Mouse (Mus musculus) heart, embryonic 10.5 days (tissue): Measurements from ENCODE around the gene Acyp1. TPM values are rescaled to one million over a fixed set of nuclear protein-coding genes. Genes with fewer than 3 reads are reported as not detected.

Experiments
- DNase-seq: peaks from one replicate; pipeline ENCODE4 v3.0.0-alpha.2; 2017; ENCODE audit warnings: low spot score
- H3K27ac ChIP-seq: fragments of 300-500 bp; sonication (generic); 2 replicates; pipeline ENCODE4 v1.5.1; 2016; ENCODE audit warnings: mild to moderate bottlenecking
- H3K27me3 ChIP-seq: fragments of 300-500 bp; sonication (generic); 2 replicates; pipeline ENCODE4 v1.6.1; 2016; ENCODE audit warnings: mild to moderate bottlenecking; ENCODE audit not compliant: poor library complexity, insufficient read depth, severe bottlenecking
- H3K36me3 ChIP-seq: fragments of 300-500 bp; sonication (generic); 2 replicates; pipeline ENCODE4 v1.6.1; 2016; ENCODE audit warnings: mild to moderate bottlenecking, moderate library complexity
- H3K4me1 ChIP-seq: fragments of 300-500 bp; sonication (generic); 2 replicates; pipeline ENCODE4 v1.6.1; 2016; ENCODE audit warnings: mild to moderate bottlenecking
- H3K4me3 ChIP-seq: fragments of 300-500 bp; sonication (generic); 2 replicates; pipeline ENCODE4 v1.5.1; 2016; ENCODE audit warnings: mild to moderate bottlenecking, moderate library complexity
- H3K9me3 ChIP-seq: fragments of 300-500 bp; sonication (generic); 2 replicates; pipeline ENCODE4 v1.6.1; 2016; ENCODE audit warnings: mild to moderate bottlenecking, moderate library complexity
- WGBS: fragments of 180-500 bp; shearing (Covaris S2); methylation state at CpG from one replicate; pipeline ENCODE4 v1.1.7; 2016; 5-methylcytosine and 5-hydroxymethylcytosine counted together
- microRNA-seq: library from miRNA; unstranded; fragments of <30 nt; microRNA quantifications from one replicate; pipeline ENCODE4, GENCODE M21; 2017
- polyA plus RNA-seq: library from polyadenylated mRNA; unstranded; fragments of >200 nt; fragmentation: Nextera tagmentation; extraction: Ambion mirVana; gene quantifications from 2 replicates; pipeline ENCODE4 v1.2.1, GENCODE M21; 2016

The Acyp1 gene
- polyA plus RNA-seq, 1 experiment from 2014 or later: 65.3 TPM

- no peak overlapping the region for H3K4me3 ChIP-seq
- H3K4me1 ChIP-seq: no peaks in the 10 kb centered on the region
- no peaks in the 10 kb centered on the region for H3K27me3 ChIP-seq
- no peak overlapping the region for H3K27ac ChIP-seq
- DNase-seq: no peak
- H3K36me3 ChIP-seq: peaks cover 2% of the 10 kb centered on the region; the same call in 1 of the 2 replicates
- WGBS: 82% methylated on average over 5 of the region's 5 CpGs
- no peaks in the 10 kb centered on the region for H3K9me3 ChIP-seq
Measured at GRCm38 (mm10) chr12:85263190-85263589, 25.0 kb downstream of the Acyp1 start.

DNA sequence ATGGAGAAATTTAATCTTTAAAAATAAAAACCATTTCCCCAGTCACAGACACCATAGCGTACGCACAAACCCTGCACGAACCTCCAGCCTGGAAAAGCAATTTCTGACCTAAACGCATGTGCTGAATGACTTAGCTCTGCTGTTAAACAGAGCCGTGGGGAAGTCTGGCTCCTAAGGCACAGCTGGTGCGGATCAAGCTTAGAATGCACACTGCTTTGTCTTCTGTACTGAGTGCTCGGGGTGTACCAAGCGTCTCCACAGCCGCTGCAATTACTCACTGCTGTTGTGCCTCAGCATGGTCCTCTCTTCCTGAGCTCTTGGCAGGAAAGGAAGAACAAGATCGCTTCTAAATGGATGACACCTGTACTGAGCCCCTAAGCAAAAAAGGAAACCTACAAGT, 25.7 kb downstream of the Acyp1 start:
- Histone ChIP-seq H3K4me3 (no peak overlapping the region), H3K4me1 (no peaks in the 10 kb centered on the region), H3K27ac (no peak overlapping the region), H3K36me3 (peaks cover 5% of the 10 kb centered on the region; the same call in 1 of the 2 replicates), H3K9me3 (no peaks in the 10 kb centered on the region), H3K27me3 (no peaks in the 10 kb centered on the region)
- DNase-seq: no peak
- 67% methylated on average over 10 of the region's 10 CpGs for WGBS

DNA sequence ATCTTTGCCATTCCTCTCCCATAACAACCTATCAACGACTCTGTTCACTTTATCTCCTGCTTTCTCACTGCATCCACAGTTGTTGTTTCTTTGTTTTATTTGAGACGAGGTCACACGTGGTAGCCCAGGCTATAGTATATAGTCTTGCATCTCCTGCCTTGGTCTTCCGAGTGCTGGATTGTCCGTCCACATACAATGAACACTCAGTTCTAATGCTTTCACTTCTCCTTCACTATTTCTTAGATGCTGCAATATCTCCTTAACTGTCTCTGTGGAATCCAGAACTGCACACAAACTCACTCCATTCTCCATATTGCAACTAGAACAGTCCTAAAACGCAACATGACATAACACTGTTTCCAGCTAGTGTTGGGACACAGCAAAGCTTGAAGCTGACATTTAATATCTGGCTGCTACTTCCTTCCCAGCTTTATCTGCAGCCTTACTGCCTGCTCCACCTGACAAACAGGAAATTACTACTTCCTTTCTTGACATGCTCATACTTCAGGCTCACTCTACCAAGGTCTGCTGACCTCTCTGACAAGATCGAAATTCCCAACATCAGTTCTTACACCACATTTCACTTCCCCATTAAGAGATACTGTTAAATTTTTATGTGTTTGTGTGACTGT, 31.1 kb downstream of the Acyp1 start:
- no peaks in the 10 kb centered on the region for H3K9me3 ChIP-seq
- H3K36me3 ChIP-seq: peaks cover 5% of the 10 kb centered on the region; the same call in 1 of the 2 replicates
- DNase-seq: no peak
- H3K27ac ChIP-seq: peak overlapping the region; percentile 44; the same call in 1 of the 2 replicates
- 60% methylated on average over 7 of the region's 7 CpGs for WGBS
- H3K4me1 ChIP-seq: no peaks in the 10 kb centered on the region
- H3K4me3 ChIP-seq: no peak overlapping the region
- no peaks in the 10 kb centered on the region for H3K27me3 ChIP-seq

- Histone ChIP-seq H3K27me3 (no peaks in the 10 kb centered on the region), H3K4me3 (no peak overlapping the region), H3K27ac (peak overlapping the region; percentile 69), H3K36me3 (peaks cover 5% of the 10 kb centered on the region; the same call in 1 of the 2 replicates), H3K9me3 (no peaks in the 10 kb centered on the region), H3K4me1 (no peaks in the 10 kb centered on the region)
- 58% methylated on average over 7 of the region's 7 CpGs for whole genome bisulfite sequencing
- no peak for DNase-seq
Measured at GRCm38 (mm10) chr12:85256074-85256751, 32.0 kb downstream of the Acyp1 start.

DNA sequence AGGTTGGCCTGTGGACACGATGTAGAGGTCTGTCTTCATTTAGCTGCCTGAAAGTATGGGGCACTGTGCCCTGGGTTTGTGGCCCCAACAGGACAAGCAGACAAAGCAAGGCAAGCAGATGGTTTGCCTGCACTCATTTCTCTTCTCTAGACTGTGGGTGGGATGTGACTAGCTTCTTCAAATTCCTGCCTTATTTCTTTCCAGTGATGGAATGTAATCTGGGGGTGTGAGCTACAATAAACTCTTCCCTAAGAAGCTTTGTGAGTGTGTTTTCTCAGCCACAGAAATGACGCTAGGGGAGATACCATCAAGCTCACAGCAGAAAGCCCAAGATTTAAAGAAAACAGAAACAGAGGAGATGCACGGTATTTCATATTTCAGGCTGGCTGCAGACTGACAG, 36.2 kb downstream of the Acyp1 start:
- Histone ChIP-seq H3K4me1 (no peaks in the 10 kb centered on the region), H3K27me3 (no peaks in the 10 kb centered on the region), H3K4me3 (no peak overlapping the region), H3K9me3 (no peaks in the 10 kb centered on the region), H3K27ac (no peak overlapping the region), H3K36me3 (peaks cover 14% of the 10 kb centered on the region)
- DNase-seq: no peak
- WGBS: 72% methylated on average over 3 of the region's 3 CpGs

- Histone ChIP-seq H3K4me3 (no peak overlapping the region), H3K27ac (no peak overlapping the region), H3K9me3 (no peaks in the 10 kb centered on the region), H3K4me1 (peaks cover 8% of the 10 kb centered on the region), H3K27me3 (no peaks in the 10 kb centered on the region), H3K36me3 (no peaks in the 10 kb centered on the region)
- DNase-seq: no peak
- WGBS: 92% methylated on average over 5 of the region's 5 CpGs
Measured at GRCm38 (mm10) chr12:85237553-85237952, 50.7 kb downstream of the Acyp1 start.

- Histone ChIP-seq H3K36me3 (0 out of 2 replicates have a peak, but pooled peaks cover 2% of the 10 kb centered on the region), H3K27ac (no peak overlapping the region), H3K4me1 (peaks cover 4% of the 10 kb centered on the region; the same call in 1 of the 2 replicates), H3K4me3 (no peak overlapping the region), H3K27me3 (no peaks in the 10 kb centered on the region), H3K9me3 (no peaks in the 10 kb centered on the region)
- WGBS: 82% methylated on average over 21 of the region's 21 CpGs
- DNase-seq: no peak
Measured at GRCm38 (mm10) chr12:85233376-85234358, 54.6 kb downstream of the Acyp1 start.

GRCm38 (mm10) chr12:85227876-85228599, 60.2 kb downstream of the Acyp1 start:
- Histone ChIP-seq H3K36me3 (peaks cover 42% of the 10 kb centered on the region), H3K9me3 (no peaks in the 10 kb centered on the region), H3K4me1 (peaks cover 20% of the 10 kb centered on the region), H3K27ac (peak overlapping the region; percentile 39), H3K27me3 (no peaks in the 10 kb centered on the region), H3K4me3 (no peak overlapping the region)
- 48% methylated on average over 15 of the region's 15 CpGs for WGBS
- no peak for DNase-seq

GRCm38 (mm10) chr12:85227227-85227626, 61.0 kb downstream of the Acyp1 start:
- Histone ChIP-seq H3K36me3 (peaks cover 50% of the 10 kb centered on the region), H3K27ac (no peak overlapping the region), H3K9me3 (no peaks in the 10 kb centered on the region), H3K4me3 (no peak overlapping the region), H3K4me1 (peaks cover 20% of the 10 kb centered on the region), H3K27me3 (no peaks in the 10 kb centered on the region)
- 45% methylated on average over 7 of the region's 7 CpGs for WGBS
- no peak for DNase-seq

Small RNA genes lying within 50 kb of the gene (microRNA-seq; reads per million reads assigned to microRNA genes)
- not detected for gene Mir6938

Other genes with a start within 250 kb of the Acyp1 start
- gene Prox2, start 177.7 kb downstream of the Acyp1 start, polyA plus RNA-seq: 1.9 and 2.6 TPM in 2 replicates
- 162 and 217 TPM in 2 replicates for gene Dlst, start 177.6 kb downstream of the Acyp1 start, polyA plus RNA-seq
- 1.4 and 1.5 TPM in 2 replicates for gene Rps6kl1, start 137.2 kb downstream of the Acyp1 start, polyA plus RNA-seq
- gene Pgf, start 110.6 kb downstream of the Acyp1 start, polyA plus RNA-seq: 9.3 and 13.6 TPM in 2 replicates
- 71.5 and 91.3 TPM in 2 replicates for gene Eif2b2, start 69.0 kb downstream of the Acyp1 start, polyA plus RNA-seq
- gene Mlh3, start 17.8 kb downstream of the Acyp1 start, polyA plus RNA-seq: 6.8 and 7.0 TPM in 2 replicates
- 0.82 and 0.85 TPM in 2 replicates for gene Zc2hc1c, start 153 bp upstream of the Acyp1 start, polyA plus RNA-seq
- 24.3 and 24.6 TPM in 2 replicates for gene Nek9, start 50.9 kb upstream of the Acyp1 start, polyA plus RNA-seq
- gene Tmed10, start 86.4 kb upstream of the Acyp1 start, polyA plus RNA-seq: 308 and 314 TPM in 2 replicates
- gene Fos, start 185.5 kb upstream of the Acyp1 start, polyA plus RNA-seq: 6.1 and 7.5 TPM in 2 replicates